Mouse (Mus musculus) T-helper 17 cell (primary cell): ENCODE measurements around the gene Tbc1d22a.

ENCODE experiments used
- in situ Hi-C, 2 experiments: fragments of 300-600 bp; cut with MboI, MseI; formaldehyde crosslinking; loops; 1 replicate in 1 of 2; 2 replicates in 1 of 2; pipeline ENCODE4 v1.15.1; 2025; ENCODE audit warnings: high pct_unique_total_duplicates in 2 of 2

Tbc1d22a gene

DNA sequence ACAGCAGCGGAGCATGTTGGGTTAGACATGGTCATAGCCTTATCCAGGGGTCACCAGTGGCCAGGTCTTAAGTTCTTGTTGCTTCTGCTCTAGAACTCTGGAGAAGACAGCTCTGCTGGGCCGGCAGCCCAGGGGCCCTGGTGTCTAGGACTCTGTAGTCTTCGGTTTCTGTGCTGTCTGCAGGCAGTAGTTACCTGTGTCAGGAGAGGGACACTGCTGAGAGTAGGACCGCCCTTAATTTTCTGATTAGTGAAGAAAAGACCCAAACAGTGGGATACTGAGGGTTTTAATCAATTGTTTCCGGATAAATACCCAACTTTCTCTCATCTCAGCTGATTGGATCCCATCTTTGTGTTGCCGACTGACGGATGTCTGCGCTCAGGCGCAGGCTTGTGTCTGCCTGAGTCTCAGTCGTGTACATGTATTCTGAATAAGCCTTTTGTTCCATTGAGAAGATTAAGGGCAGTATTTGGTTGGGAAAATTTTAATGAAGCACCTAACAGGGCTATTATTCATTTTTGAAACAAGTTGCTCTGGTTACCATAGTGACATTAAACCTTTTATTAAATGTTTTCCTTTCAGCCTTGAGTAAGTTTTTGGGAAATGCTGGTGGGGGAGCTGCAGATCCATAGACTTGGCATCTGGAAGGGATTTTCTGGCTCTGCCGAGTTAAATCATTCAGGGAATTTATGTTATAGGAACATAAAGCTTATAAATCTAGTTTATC is 62.4 kb downstream of the Tbc1d22a start:
- in situ Hi-C loops = no loop called here

DNA sequence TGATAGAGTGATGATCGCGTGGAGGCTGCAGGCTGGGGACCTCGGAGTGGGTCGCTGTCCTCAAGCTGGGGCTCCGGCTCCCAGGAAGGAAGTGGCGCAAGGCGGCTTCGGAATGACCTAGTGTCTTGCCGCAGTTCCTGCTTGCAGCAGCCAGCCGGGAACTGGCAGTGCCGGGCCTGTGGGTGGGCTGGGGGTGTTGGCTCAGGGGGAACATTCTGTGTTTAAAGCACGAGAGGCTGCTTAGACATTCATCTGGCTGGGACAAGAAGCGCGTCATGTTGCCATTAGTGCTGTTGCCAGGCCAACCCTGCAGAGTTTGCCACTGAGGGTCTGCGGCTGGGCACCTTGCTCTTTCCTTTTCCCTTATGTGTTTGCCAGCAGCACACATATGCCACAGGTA is 63.2 kb downstream of the Tbc1d22a start:
- in situ Hi-C loops = no loop called here

GRCm38 (mm10) chr15:86279059-86279974 is 65.1 kb downstream of the Tbc1d22a start:
- in situ Hi-C loops = no loop called here

DNA sequence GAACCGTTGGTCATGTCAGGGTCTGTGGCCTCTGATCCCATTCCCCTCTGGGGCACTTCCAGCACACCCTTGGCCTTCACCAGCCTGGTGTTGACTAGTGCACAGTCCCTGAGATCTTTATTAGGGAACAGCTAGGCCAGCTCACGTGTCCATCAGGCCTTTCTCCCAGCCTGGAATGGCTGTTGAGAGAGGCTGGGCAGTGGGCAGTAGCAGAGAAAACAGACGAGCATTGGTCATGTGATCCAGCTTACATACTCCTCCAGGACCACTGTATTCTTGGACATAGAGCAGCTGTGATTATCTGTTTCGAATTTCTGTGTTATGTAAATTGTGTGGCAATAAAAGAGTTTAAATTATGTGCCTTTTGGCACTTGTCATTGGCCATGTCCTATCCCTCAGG is 65.9 kb downstream of the Tbc1d22a start:
- in situ Hi-C loops = no loop called here

DNA sequence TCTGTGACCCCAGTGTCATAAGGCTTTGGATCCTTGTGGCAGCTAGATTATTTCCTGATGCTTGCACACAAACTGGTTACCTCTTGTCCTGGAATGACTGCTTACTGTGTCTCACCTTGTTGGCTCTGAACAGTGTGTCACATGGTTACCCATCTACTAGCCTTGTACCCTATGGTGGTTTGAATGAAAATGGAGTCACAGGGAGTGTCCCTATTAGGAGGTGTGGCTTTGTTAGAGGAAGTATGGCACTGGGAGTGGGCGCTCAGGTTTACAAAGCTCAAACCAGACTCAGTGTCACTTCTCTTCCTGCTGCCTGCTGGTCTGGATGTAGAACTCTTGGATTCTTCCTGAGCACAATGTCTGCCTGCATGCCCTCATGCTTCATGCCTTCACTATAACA is 69.0 kb downstream of the Tbc1d22a start:
- in situ Hi-C loops = no loop called here

DNA sequence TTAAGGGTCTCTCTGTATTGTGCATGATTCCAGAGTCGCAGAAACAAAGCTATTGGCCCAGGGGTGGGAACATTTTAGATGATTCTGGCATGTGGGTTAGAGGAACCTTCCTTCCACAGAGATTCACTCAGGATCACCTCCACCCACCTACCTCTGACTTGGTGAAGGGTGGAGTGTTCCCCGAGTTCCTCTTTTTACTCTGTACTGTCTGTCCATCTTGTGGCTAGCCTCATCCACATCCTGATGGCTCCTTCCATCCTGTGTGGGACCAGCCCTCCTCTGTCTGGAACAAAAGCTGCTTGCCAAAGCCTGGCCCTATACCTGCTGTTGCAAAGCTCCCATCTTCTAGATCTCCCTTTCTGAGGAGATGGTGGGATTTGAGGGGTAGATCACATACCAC is 71.0 kb downstream of the Tbc1d22a start:
- in situ Hi-C loops = no loop called here

DNA sequence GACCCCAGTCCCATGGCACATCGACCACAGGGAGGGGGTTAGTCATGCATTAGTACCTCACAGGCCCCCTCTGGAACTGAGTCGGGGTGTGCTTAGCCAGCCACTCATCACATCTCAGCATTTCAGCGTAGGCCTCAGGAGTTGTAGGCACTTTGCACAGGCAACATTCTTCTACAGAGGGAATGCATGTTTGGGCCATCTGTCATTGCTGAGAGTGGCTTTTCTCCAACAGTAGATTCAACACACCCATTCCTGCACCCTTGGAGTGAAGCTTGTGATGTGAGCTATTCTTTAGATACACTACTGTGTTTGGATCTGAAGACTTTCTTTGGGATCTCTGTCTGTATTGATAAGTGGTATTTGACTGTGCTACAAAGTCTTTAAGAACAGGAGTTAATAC is 75.8 kb downstream of the Tbc1d22a start:
- in situ Hi-C loops = loop anchor here in 1 of 2 experiments (10.0 kb wide), 1 partner anchor 605 kb away; no protein-coding TSS in a partner anchor

GRCm38 (mm10) chr15:86292288-86292687 is 78.0 kb downstream of the Tbc1d22a start:
- in situ Hi-C loops = loop anchor here in 1 of 2 experiments (10.0 kb wide), 1 partner anchor 603 kb away; no protein-coding TSS in a partner anchor

DNA sequence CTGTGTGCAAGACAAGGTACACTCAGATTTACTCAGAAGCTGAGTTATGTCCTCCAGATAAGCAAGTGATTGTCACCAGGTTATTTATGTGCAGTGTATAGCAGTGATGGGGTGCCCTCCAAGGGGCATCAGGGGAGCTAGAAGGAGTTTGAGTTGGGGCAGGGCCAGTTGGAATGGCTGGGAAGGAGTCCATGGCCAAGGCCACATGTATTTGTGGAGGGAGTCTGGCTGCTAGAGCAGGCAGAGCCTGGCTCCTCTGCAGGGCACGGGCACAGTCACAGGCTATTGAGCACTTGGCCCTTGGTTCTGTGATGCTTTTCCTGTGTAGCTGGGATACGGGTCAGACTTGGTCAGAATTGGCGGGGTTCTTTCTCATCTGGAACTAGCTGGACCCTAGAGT is 80.2 kb downstream of the Tbc1d22a start:
- in situ Hi-C loops = loop anchor here in 1 of 2 experiments (10.0 kb wide), 1 partner anchor 600 kb away; no protein-coding TSS in a partner anchor

- in situ Hi-C loops = loop anchor here in 1 of 2 experiments (10.0 kb wide), 1 partner anchor 599 kb away; no protein-coding TSS in a partner anchor
These were observed 81.5 kb downstream of the Tbc1d22a start for GRCm38 (mm10) chr15:86295722-86296288.

- in situ Hi-C loops = loop anchor here in 1 of 2 experiments (10.0 kb wide), 1 partner anchor 598 kb away; no protein-coding TSS in a partner anchor
These were observed 83.0 kb downstream of the Tbc1d22a start for GRCm38 (mm10) chr15:86297281-86297680.

GRCm38 (mm10) chr15:86303876-86304275 is 89.6 kb downstream of the Tbc1d22a start:
- in situ Hi-C loops = no loop called here

- in situ Hi-C loops = no loop called here
These were observed 90.6 kb downstream of the Tbc1d22a start for GRCm38 (mm10) chr15:86304861-86305260.

DNA sequence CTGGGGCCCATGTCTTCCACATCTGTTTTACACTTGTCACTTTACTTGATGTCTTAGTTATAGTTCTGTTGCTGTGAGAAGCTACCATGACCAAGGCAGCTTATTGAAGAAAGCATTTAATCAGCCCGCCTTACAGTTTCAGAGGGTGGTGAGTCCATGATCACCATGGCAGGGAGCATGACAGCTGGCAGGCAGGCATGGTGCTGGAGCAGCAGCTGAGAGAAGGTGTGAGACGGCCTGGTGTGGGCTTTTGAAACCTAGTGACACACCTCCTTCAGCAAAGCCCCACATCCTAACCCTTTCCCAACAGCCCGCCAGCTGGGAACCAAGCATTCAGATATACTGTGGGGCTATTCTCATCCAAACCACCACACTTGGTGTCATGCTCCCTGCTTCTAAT is 91.0 kb downstream of the Tbc1d22a start:
- in situ Hi-C loops = no loop called here

GRCm38 (mm10) chr15:86309213-86309829 is 95.1 kb downstream of the Tbc1d22a start:
- in situ Hi-C loops = no loop called here

- in situ Hi-C loops = no loop called here
These were observed 106.7 kb downstream of the Tbc1d22a start for GRCm38 (mm10) chr15:86320803-86321510.

- in situ Hi-C loops = no loop called here
These were observed 112.1 kb downstream of the Tbc1d22a start for GRCm38 (mm10) chr15:86326341-86326740.

DNA sequence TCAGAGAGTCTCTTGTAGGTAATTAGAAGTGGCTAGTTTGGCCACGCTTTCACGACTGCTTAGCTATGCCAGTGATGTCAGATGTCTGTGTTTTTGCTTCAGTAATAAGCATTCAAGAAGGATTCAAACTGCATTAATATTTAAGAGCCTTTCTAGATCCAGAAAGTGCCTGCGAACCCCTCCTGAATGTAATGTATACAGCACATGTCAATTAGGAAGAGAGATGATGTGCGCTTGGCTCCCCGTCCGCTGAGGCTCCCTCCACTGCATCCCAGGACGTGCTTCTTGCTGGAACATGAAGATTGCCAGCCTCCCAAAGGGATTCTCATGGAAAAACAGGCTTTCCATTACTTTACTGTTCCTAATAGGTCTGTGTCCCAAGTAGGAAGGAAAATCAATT is 115.7 kb downstream of the Tbc1d22a start:
- in situ Hi-C loops = no loop called here

DNA sequence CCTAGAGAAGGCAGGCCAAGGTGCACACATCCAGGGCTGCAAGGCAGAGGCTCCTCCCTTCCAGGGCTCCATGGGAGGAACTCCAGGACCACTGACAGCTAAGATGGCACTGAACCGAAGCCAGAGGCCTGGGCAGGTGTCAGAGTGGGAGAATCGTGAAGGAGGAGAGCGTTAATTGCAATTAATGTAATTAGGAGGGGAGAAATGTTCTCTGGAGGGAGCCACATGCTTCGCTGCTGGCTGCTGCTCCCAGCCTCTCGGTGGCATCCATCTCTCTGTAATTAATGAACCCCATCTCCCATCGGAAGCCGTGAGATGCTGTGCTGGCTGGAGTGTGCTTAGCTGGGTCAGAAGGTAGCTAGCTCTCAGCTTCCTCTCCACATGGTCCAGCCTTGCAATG is 116.2 kb downstream of the Tbc1d22a start:
- in situ Hi-C loops = no loop called here

GRCm38 (mm10) chr15:86331501-86332245 is 117.4 kb downstream of the Tbc1d22a start:
- in situ Hi-C loops = no loop called here
